Mouse (Mus musculus) limb, embryonic 12.5 days (tissue): Measurements from ENCODE around the gene Ctsw. TPM values are rescaled to one million over a fixed set of nuclear protein-coding genes. Genes with fewer than 3 reads are reported as not detected.
A peak's percentile ranks its signal among the peaks of the same experiment; 100 is the strongest.

Source experiments
- ATAC-seq: fragments of 200-750 bp; cut with Nextera tagmentation; 2 replicates; pipeline ENCODE4 v1.8.0; 2017; ENCODE audit warnings: low read depth, moderate TSS enrichment; ENCODE audit not compliant: insufficient number of reproducible peaks, insufficient read depth, low FRiP score, low TSS enrichment
- H3K27ac ChIP-seq: fragments of 300-500 bp; sonication (generic); 2 replicates; pipeline ENCODE4 v1.5.1; 2016; ENCODE audit warnings: mild to moderate bottlenecking, moderate library complexity
- H3K27me3 ChIP-seq: fragments of 300-500 bp; sonication (generic); 2 replicates; pipeline ENCODE4 v1.6.1; 2016; ENCODE audit warnings: mild to moderate bottlenecking, moderate library complexity
- H3K36me3 ChIP-seq: fragments of 300-500 bp; sonication (generic); 2 replicates; pipeline ENCODE4 v1.6.1; 2016; ENCODE audit warnings: mild to moderate bottlenecking, moderate library complexity
- H3K4me1 ChIP-seq: fragments of 300-500 bp; sonication (generic); replicated peaks from 2 replicates; pipeline ENCODE4 v1.6.1; 2016
- H3K4me2 ChIP-seq: fragments of 300-500 bp; sonication (generic); 2 replicates; pipeline ENCODE4 v1.6.1; 2016; ENCODE audit warnings: mild to moderate bottlenecking, moderate library complexity
- H3K4me3 ChIP-seq: fragments of 300-500 bp; sonication (generic); replicated peaks from 2 replicates; pipeline ENCODE4 v1.5.1; 2016; ENCODE audit warnings: mild to moderate bottlenecking
- H3K9ac ChIP-seq: fragments of 300-500 bp; sonication (generic); replicated peaks from 2 replicates; pipeline ENCODE4 v1.6.1; 2016; ENCODE audit warnings: mild to moderate bottlenecking, moderate library complexity
- H3K9me3 ChIP-seq: fragments of 300-500 bp; sonication (generic); 2 replicates; pipeline ENCODE4 v1.6.1; 2016; ENCODE audit warnings: mild to moderate bottlenecking, moderate library complexity
- WGBS: fragments of 180-500 bp; shearing (Covaris S2); methylation state at CpG from one replicate; pipeline ENCODE4 v1.1.7; 2016; 5-methylcytosine and 5-hydroxymethylcytosine counted together
- polyA plus RNA-seq: library from polyadenylated mRNA; unstranded; fragments of >200 nt; fragmentation: Nextera tagmentation; extraction: Ambion mirVana; gene quantifications from 2 replicates; pipeline ENCODE4 v1.2.1, GENCODE M21; 2016

Ctsw gene
- polyA plus RNA-seq, 1 experiment from 2014 or later, result 2.2 TPM

- peak overlapping the region; percentile 82; the same call in 1 of the 2 replicates for H3K4me2 ChIP-seq
- peaks cover 50% of the 10 kb centered on the region for H3K36me3 ChIP-seq
- peaks cover 21% of the 10 kb centered on the region for H3K4me1 ChIP-seq
- ATAC-seq, result no peak
- no peak overlapping the region for H3K9ac ChIP-seq
- 91% methylated on average over 4 of the region's 4 CpGs for WGBS
- H3K4me3 ChIP-seq, result peak overlapping the region; percentile 50; the same call in 1 of the 2 replicates
- no peak overlapping the region for H3K27ac ChIP-seq
- H3K9me3 ChIP-seq, result no peaks in the 10 kb centered on the region
- no peaks in the 10 kb centered on the region for H3K27me3 ChIP-seq
These were observed 18.5 kb upstream of the Ctsw start for GRCm38 (mm10) chr19:5486771-5487170.

DNA sequence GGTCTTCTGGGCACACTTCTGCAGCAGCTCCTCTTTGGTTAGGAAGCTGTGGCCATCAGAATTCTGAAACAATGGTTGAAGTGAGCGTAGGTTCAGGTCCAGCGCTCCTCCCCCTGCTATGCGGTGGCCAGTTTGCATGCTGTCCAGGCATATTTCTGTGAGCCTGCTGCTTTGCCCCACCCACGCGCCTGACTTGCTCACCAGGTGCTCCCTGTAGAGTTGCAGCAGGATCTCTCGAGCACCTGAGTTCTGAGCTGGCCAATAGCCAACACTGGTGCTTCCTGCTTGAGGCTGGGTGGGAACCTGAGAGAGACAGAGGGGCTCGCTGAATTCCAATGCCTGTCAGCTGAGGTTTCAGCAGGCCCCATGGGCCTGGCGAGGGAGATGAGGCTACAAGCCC, 18.0 kb upstream of the Ctsw start:
- Histone ChIP-seq H3K27ac (no peak overlapping the region), H3K9ac (no peak overlapping the region), H3K4me2 (no peak overlapping the region), H3K36me3 (peaks cover 55% of the 10 kb centered on the region), H3K27me3 (no peaks in the 10 kb centered on the region), H3K4me1 (peaks cover 20% of the 10 kb centered on the region), H3K4me3 (no peak overlapping the region), H3K9me3 (no peaks in the 10 kb centered on the region)
- 89% methylated on average over 8 of the region's 8 CpGs for WGBS
- no peak for ATAC-seq

GRCm38 (mm10) chr19:5485821-5486220, 17.5 kb upstream of the Ctsw start:
- Histone ChIP-seq H3K27ac (no peak overlapping the region), H3K4me1 (peaks cover 20% of the 10 kb centered on the region), H3K27me3 (no peaks in the 10 kb centered on the region), H3K4me3 (no peak overlapping the region), H3K9me3 (no peaks in the 10 kb centered on the region), H3K9ac (no peak overlapping the region), H3K4me2 (no peak overlapping the region), H3K36me3 (peaks cover 59% of the 10 kb centered on the region)
- ATAC-seq, result no peak
- WGBS, result 95% methylated on average over 7 of the region's 7 CpGs

DNA sequence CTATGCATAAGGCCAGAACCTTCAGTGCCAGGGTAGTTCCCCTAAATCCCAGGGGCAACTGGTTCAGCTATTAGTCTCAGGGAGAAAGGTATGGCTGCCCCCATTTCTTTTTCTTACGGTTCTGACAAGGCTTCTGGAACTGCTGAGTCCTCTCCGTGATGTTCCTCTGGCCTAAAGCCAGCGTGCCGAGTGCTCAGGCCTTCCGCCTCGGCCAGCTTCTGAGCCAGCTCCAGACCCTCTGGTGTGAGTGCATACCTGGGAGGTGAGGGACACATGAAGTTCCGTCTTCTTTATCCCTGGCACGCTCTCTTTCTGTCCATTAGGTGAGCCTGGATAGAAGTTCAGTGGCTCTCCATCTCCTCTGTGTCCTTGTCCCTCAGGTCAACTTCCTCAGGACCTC, 17.1 kb upstream of the Ctsw start:
- no peak for ATAC-seq
- H3K9ac ChIP-seq, result no peak overlapping the region
- peaks cover 64% of the 10 kb centered on the region for H3K36me3 ChIP-seq
- H3K27ac ChIP-seq, result no peak overlapping the region
- H3K4me2 ChIP-seq, result no peak overlapping the region
- 87% methylated on average over 8 of the region's 8 CpGs for WGBS
- H3K27me3 ChIP-seq, result no peaks in the 10 kb centered on the region
- H3K4me1 ChIP-seq, result peaks cover 20% of the 10 kb centered on the region
- H3K9me3 ChIP-seq, result no peaks in the 10 kb centered on the region
- H3K4me3 ChIP-seq, result no peak overlapping the region

- no peak for ATAC-seq
- H3K9me3 ChIP-seq, result no peaks in the 10 kb centered on the region
- no peak overlapping the region for H3K4me3 ChIP-seq
- no peak overlapping the region for H3K27ac ChIP-seq
- H3K9ac ChIP-seq, result no peak overlapping the region
- 82% methylated on average over 5 of the region's 5 CpGs for WGBS
- H3K4me2 ChIP-seq, result no peak overlapping the region
- H3K36me3 ChIP-seq, result peaks cover 72% of the 10 kb centered on the region
- no peaks in the 10 kb centered on the region for H3K27me3 ChIP-seq
- peaks cover 16% of the 10 kb centered on the region for H3K4me1 ChIP-seq
These were observed 16.2 kb upstream of the Ctsw start for GRCm38 (mm10) chr19:5484496-5484895.

GRCm38 (mm10) chr19:5483386-5484359, 15.4 kb upstream of the Ctsw start:
- H3K27me3 ChIP-seq, result no peaks in the 10 kb centered on the region
- no peak overlapping the region for H3K4me2 ChIP-seq
- WGBS, result 92% methylated on average over 19 of the region's 19 CpGs
- peaks cover 81% of the 10 kb centered on the region for H3K36me3 ChIP-seq
- no peak overlapping the region for H3K9ac ChIP-seq
- no peak for ATAC-seq
- H3K4me1 ChIP-seq, result peaks cover 16% of the 10 kb centered on the region
- no peak overlapping the region for H3K4me3 ChIP-seq
- H3K27ac ChIP-seq, result no peak overlapping the region
- H3K9me3 ChIP-seq, result no peaks in the 10 kb centered on the region

- WGBS, result 89% methylated on average over 10 of the region's 10 CpGs
- Histone ChIP-seq H3K9ac (no peak overlapping the region), H3K4me2 (no peak overlapping the region), H3K4me1 (peaks cover 7% of the 10 kb centered on the region; the same call in 1 of the 2 replicates), H3K36me3 (peaks cover 98% of the 10 kb centered on the region), H3K27ac (no peak overlapping the region), H3K9me3 (no peaks in the 10 kb centered on the region), H3K4me3 (no peak overlapping the region), H3K27me3 (no peaks in the 10 kb centered on the region)
- ATAC-seq, result no peak
These were observed 13.1 kb upstream of the Ctsw start for GRCm38 (mm10) chr19:5481398-5481797.

DNA sequence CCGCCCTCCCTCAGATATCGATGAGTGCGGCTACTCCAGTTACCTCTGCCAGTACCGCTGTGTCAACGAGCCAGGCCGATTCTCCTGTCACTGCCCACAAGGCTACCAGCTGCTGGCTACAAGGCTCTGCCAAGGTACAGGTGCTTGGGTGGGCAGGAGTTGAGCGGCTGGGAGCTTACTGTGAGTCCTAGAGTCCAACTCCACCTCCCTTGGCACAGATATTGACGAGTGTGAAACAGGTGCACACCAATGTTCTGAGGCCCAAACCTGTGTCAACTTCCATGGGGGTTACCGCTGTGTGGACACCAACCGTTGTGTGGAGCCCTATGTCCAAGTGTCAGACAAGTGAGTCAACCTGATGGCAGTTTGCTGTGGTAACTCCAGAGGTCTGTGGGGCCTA, 11.7 kb upstream of the Ctsw start:
- Histone ChIP-seq H3K4me1 (peaks cover 16% of the 10 kb centered on the region), H3K9me3 (no peaks in the 10 kb centered on the region), H3K4me2 (no peak overlapping the region), H3K36me3 (peaks cover 90% of the 10 kb centered on the region), H3K27me3 (no peaks in the 10 kb centered on the region), H3K4me3 (no peak overlapping the region), H3K27ac (no peak overlapping the region), H3K9ac (no peak overlapping the region)
- WGBS, result 88% methylated on average over 10 of the region's 10 CpGs
- ATAC-seq, result no peak

GRCm38 (mm10) chr19:5477668-5478300, 9.5 kb upstream of the Ctsw start:
- Histone ChIP-seq H3K4me3 (no peak overlapping the region), H3K9me3 (0 out of 2 replicates have a peak, but pooled peaks cover 3% of the 10 kb centered on the region), H3K9ac (no peak overlapping the region), H3K36me3 (peaks cover 67% of the 10 kb centered on the region), H3K27me3 (no peaks in the 10 kb centered on the region), H3K4me1 (peaks cover 25% of the 10 kb centered on the region), H3K27ac (no peak overlapping the region), H3K4me2 (no peak overlapping the region)
- no peak for ATAC-seq
- 93% methylated on average over 18 of the region's 18 CpGs for WGBS

- no peak overlapping the region for H3K4me2 ChIP-seq
- peaks cover 61% of the 10 kb centered on the region for H3K36me3 ChIP-seq
- H3K9ac ChIP-seq, result no peak overlapping the region
- H3K27ac ChIP-seq, result no peak overlapping the region
- 0 out of 2 replicates have a peak, but pooled peaks cover 3% of the 10 kb centered on the region for H3K9me3 ChIP-seq
- peaks cover 25% of the 10 kb centered on the region for H3K4me1 ChIP-seq
- ATAC-seq, result no peak
- no peak overlapping the region for H3K4me3 ChIP-seq
- H3K27me3 ChIP-seq, result no peaks in the 10 kb centered on the region
- WGBS, result 85% methylated on average over 10 of the region's 10 CpGs
These were observed 8.8 kb upstream of the Ctsw start for GRCm38 (mm10) chr19:5477004-5477667.
